Mouse (Mus musculus): ENCODE measurements around the gene Cd69. TPM values are rescaled to one million over a fixed set of nuclear protein-coding genes. Genes with fewer than 3 reads are reported as not detected.

The Cd69 gene
- polyA plus RNA-seq (2012) = 0.02 and 0.04 TPM in 2 replicates

GRCm38 (mm10) chr6:129275220-129275619 lies at the start of gene Cd69:
Gene Cd69, minus strand, starts transcription at chr6:129275436.
- Histone ChIP-seq H3K27me3 (ENCODE audit: control insufficient read depth) (no peaks in the 10 kb centered on the region), H3K4me1 (ENCODE audit: control insufficient read depth) (no peaks in the 10 kb centered on the region), H3K36me3 (ENCODE audit: control insufficient read depth) (no peaks in the 10 kb centered on the region), H3K9me3 (ENCODE audit: control insufficient read depth, low read length) (no peaks in the 10 kb centered on the region), H3K4me3 (replicated peaks) (no peak within 1 kb of the TSS)
- TF ChIP-seq TAL1 (IDR thresholded peaks at IDR 0.05; ENCODE audit: low read length) = no peak
- no peak for TF ChIP-seq GATA1 (IDR thresholded peaks at IDR 0.05; ENCODE audit: low read length)

DNA sequence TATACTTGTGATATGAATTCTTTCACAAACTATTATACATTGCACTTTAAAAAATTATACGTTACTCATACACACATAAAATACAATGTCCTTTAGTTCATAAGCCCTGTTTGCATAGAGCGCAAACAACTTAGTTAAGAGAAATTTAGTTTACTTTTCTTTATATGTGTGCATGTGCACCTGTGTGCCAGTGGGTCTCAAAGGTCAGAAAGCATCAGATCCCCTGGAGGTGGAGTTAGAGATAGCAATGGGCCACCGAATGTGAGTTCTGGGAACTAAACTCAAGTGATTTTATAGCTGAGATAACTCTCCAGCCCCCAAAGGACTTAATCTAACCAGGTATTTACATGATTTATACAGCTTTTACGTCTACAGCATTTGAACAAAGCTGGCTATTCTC lies 44.1 kb upstream of the Cd69 start:
- no peaks in the 10 kb centered on the region for H3K4me1 ChIP-seq (ENCODE audit: control insufficient read depth)
- H3K4me3 ChIP-seq (replicated peaks) = no peak overlapping the region
- TF ChIP-seq GATA1 (IDR thresholded peaks at IDR 0.05; ENCODE audit: low read length) (no peak), TAL1 (IDR thresholded peaks at IDR 0.05; ENCODE audit: low read length) (no peak)
- H3K27me3 ChIP-seq (ENCODE audit: control insufficient read depth) = no peaks in the 10 kb centered on the region
- H3K9me3 ChIP-seq (ENCODE audit: control insufficient read depth, low read length) = no peaks in the 10 kb centered on the region
- H3K36me3 ChIP-seq (ENCODE audit: control insufficient read depth) = no peaks in the 10 kb centered on the region

DNA sequence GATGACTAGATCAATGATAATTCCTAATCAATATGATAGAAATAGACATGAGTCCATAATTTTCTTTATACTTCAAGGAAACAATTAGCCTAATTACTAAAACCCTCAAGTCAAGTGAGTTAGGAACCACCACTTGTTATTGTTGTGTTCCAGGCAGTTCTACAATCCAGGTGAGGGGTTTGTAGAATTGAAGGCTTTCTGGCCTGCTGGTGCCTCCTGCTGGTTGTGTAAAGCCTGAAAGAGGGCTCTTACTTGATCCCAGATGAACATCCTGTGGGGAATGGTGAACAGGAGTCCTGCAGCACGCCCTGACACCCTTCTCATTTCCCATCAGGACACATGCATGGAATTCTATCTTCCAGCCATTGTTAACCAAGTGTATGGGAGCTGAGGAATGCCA lies 43.2 kb upstream of the Cd69 start:
- Histone ChIP-seq H3K36me3 (ENCODE audit: control insufficient read depth) (no peaks in the 10 kb centered on the region), H3K9me3 (ENCODE audit: control insufficient read depth, low read length) (no peaks in the 10 kb centered on the region), H3K27me3 (ENCODE audit: control insufficient read depth) (no peaks in the 10 kb centered on the region), H3K4me1 (ENCODE audit: control insufficient read depth) (no peaks in the 10 kb centered on the region), H3K4me3 (replicated peaks) (no peak overlapping the region)
- TF ChIP-seq TAL1 (IDR thresholded peaks at IDR 0.05; ENCODE audit: low read length) (no peak), GATA1 (IDR thresholded peaks at IDR 0.05; ENCODE audit: low read length) (no peak)

GRCm38 (mm10) chr6:129316463-129316862 lies 41.2 kb upstream of the Cd69 start:
- H3K9me3 ChIP-seq (ENCODE audit: control insufficient read depth, low read length) = no peaks in the 10 kb centered on the region
- H3K36me3 ChIP-seq (ENCODE audit: control insufficient read depth) = no peaks in the 10 kb centered on the region
- no peak overlapping the region for H3K4me3 ChIP-seq (replicated peaks)
- TF ChIP-seq TAL1 (IDR thresholded peaks at IDR 0.05; ENCODE audit: low read length) (no peak), GATA1 (IDR thresholded peaks at IDR 0.05; ENCODE audit: low read length) (no peak)
- H3K4me1 ChIP-seq (ENCODE audit: control insufficient read depth) = no peaks in the 10 kb centered on the region
- H3K27me3 ChIP-seq (ENCODE audit: control insufficient read depth) = no peaks in the 10 kb centered on the region

- H3K4me1 ChIP-seq (ENCODE audit: control insufficient read depth) = no peaks in the 10 kb centered on the region
- TF ChIP-seq GATA1 (IDR thresholded peaks at IDR 0.05; ENCODE audit: low read length) = no peak
- no peaks in the 10 kb centered on the region for H3K27me3 ChIP-seq (ENCODE audit: control insufficient read depth)
- no peak overlapping the region for H3K4me3 ChIP-seq (replicated peaks)
- H3K9me3 ChIP-seq (ENCODE audit: control insufficient read depth, low read length) = no peaks in the 10 kb centered on the region
- H3K36me3 ChIP-seq (ENCODE audit: control insufficient read depth) = no peaks in the 10 kb centered on the region
These were observed 40.5 kb upstream of the Cd69 start for GRCm38 (mm10) chr6:129315698-129316097.

- TF ChIP-seq TAL1 (IDR thresholded peaks at IDR 0.05; ENCODE audit: low read length) = no peak
- TF ChIP-seq GATA1 (IDR thresholded peaks at IDR 0.05; ENCODE audit: low read length) = no peak
- H3K4me3 ChIP-seq (replicated peaks) = no peak overlapping the region
- no peaks in the 10 kb centered on the region for H3K9me3 ChIP-seq (ENCODE audit: control insufficient read depth, low read length)
- H3K4me1 ChIP-seq (ENCODE audit: control insufficient read depth) = no peaks in the 10 kb centered on the region
- no peaks in the 10 kb centered on the region for H3K36me3 ChIP-seq (ENCODE audit: control insufficient read depth)
- H3K27me3 ChIP-seq (ENCODE audit: control insufficient read depth) = no peaks in the 10 kb centered on the region
These were observed 39.5 kb upstream of the Cd69 start for GRCm38 (mm10) chr6:129314655-129315168.

- no peaks in the 10 kb centered on the region for H3K36me3 ChIP-seq (ENCODE audit: control insufficient read depth)
- H3K27me3 ChIP-seq (ENCODE audit: control insufficient read depth) = no peaks in the 10 kb centered on the region
- no peak overlapping the region for H3K4me3 ChIP-seq (replicated peaks)
- no peaks in the 10 kb centered on the region for H3K4me1 ChIP-seq (ENCODE audit: control insufficient read depth)
- TF ChIP-seq GATA1 (IDR thresholded peaks at IDR 0.05; ENCODE audit: low read length) (no peak), TAL1 (IDR thresholded peaks at IDR 0.05; ENCODE audit: low read length) (no peak)
- H3K9me3 ChIP-seq (ENCODE audit: control insufficient read depth, low read length) = no peaks in the 10 kb centered on the region
These were observed 37.3 kb upstream of the Cd69 start for GRCm38 (mm10) chr6:129312499-129312898.

- Histone ChIP-seq H3K4me3 (replicated peaks) (no peak overlapping the region), H3K36me3 (ENCODE audit: control insufficient read depth) (no peaks in the 10 kb centered on the region)
- no peak for TF ChIP-seq TAL1 (IDR thresholded peaks at IDR 0.05; ENCODE audit: low read length)
- no peak for TF ChIP-seq GATA1 (IDR thresholded peaks at IDR 0.05; ENCODE audit: low read length)
These were observed 28.9 kb upstream of the Cd69 start for GRCm38 (mm10) chr6:129304180-129304579.

DNA sequence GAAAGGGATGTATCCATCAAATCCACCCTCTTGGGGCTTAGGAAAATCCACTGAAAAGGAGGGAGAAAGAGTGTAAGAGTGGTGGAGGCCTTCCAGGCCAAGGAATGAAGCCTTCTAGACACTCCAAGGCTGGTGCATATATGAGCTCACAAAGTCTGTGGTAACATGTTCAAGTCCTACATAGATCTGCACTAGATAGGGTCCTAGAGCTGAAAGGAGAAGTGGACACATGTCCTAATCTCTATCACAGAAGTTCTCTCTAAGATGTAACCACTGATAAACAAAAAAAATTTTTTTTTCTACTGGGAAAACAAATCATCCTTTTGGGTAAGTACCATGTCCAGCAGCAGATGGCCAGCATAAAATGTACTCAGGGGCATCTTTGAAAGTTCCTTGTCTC lies 13.5 kb upstream of the Cd69 start:
- H3K4me3 ChIP-seq (replicated peaks) = no peak overlapping the region
- no peak for TF ChIP-seq TAL1 (IDR thresholded peaks at IDR 0.05; ENCODE audit: low read length)
- no peak for TF ChIP-seq GATA1 (IDR thresholded peaks at IDR 0.05; ENCODE audit: low read length)

More at GRCm38 (mm10) chr6:129304180-129304579, 28.9 kb upstream of the Cd69 start:
- no peaks in the 10 kb centered on the region for H3K27me3 ChIP-seq (ENCODE audit: control insufficient read depth)
- H3K9me3 ChIP-seq (ENCODE audit: control insufficient read depth, low read length) = no peaks in the 10 kb centered on the region
- H3K4me1 ChIP-seq (ENCODE audit: control insufficient read depth) = no peaks in the 10 kb centered on the region

More for the DNA sequence above, 13.5 kb upstream of the Cd69 start:
- H3K27me3 ChIP-seq (ENCODE audit: control insufficient read depth) = no peaks in the 10 kb centered on the region
- H3K4me1 ChIP-seq (ENCODE audit: control insufficient read depth) = no peaks in the 10 kb centered on the region
- no peaks in the 10 kb centered on the region for H3K9me3 ChIP-seq (ENCODE audit: control insufficient read depth, low read length)
- no peaks in the 10 kb centered on the region for H3K36me3 ChIP-seq (ENCODE audit: control insufficient read depth)
